Mouse (Mus musculus) midbrain, postnatal 0 days (tissue): Measurements from ENCODE around the gene Uncx. TPM values are rescaled to one million over a fixed set of nuclear protein-coding genes. Genes with fewer than 3 reads are reported as not detected.

Experiments used
- ATAC-seq: fragments of 200-750 bp; cut with Nextera tagmentation; 2 replicates; pipeline ENCODE4 v1.8.0; 2017; ENCODE audit warnings: moderate number of reproducible peaks, mild to moderate bottlenecking, moderate TSS enrichment, moderate library complexity; ENCODE audit not compliant: low FRiP score
- DNase-seq: peaks from one replicate; pipeline ENCODE4 v3.0.0-alpha.2; 2015; ENCODE audit warnings: low spot score
- H3K27ac ChIP-seq: fragments of 300-500 bp; sonication (generic); 2 replicates; pipeline ENCODE4 v1.5.1; 2014; ENCODE audit warnings: low read depth, mild to moderate bottlenecking, low read length, mixed read lengths
- H3K27me3 ChIP-seq: fragments of 300-500 bp; sonication (generic); 2 replicates; pipeline ENCODE4 v1.6.1; 2014; ENCODE audit warnings: low read length, control low read depth, mixed read lengths; ENCODE audit not compliant: insufficient read depth
- H3K36me3 ChIP-seq: fragments of 300-500 bp; sonication (generic); 2 replicates; pipeline ENCODE4 v1.6.1; 2014; ENCODE audit warnings: low read length, control low read depth, mixed read lengths; ENCODE audit not compliant: insufficient read depth
- H3K4me1 ChIP-seq: fragments of 300-500 bp; sonication (generic); 2 replicates; pipeline ENCODE4 v1.6.1; 2014; ENCODE audit warnings: mild to moderate bottlenecking, control low read depth, antibody characterized with exemption, low read length, mixed read lengths; ENCODE audit not compliant: insufficient read depth
- H3K4me2 ChIP-seq: fragments of 300-500 bp; sonication (generic); 2 replicates; pipeline ENCODE4 v1.6.1; 2014; ENCODE audit warnings: low read depth, mild to moderate bottlenecking, low read length, mixed read lengths; ENCODE audit not compliant: poor library complexity, severe bottlenecking
- H3K4me3 ChIP-seq: fragments of 300-500 bp; sonication (generic); 2 replicates; pipeline ENCODE4 v1.5.1; 2014; ENCODE audit warnings: low read depth, mild to moderate bottlenecking, low read length, moderate library complexity
- H3K9ac ChIP-seq: fragments of 300-500 bp; sonication (generic); replicated peaks from 2 replicates; pipeline ENCODE4 v1.6.1; 2014; ENCODE audit warnings: mild to moderate bottlenecking, low read length, moderate library complexity, mixed read lengths; ENCODE audit not compliant: poor library complexity, severe bottlenecking
- H3K9me3 ChIP-seq: fragments of 300-500 bp; sonication (generic); 2 replicates; pipeline ENCODE4 v1.6.1; 2016; ENCODE audit warnings: low read length, control low read depth
- CTCF ChIP-seq: IDR thresholded peaks from 2 replicates; pipeline ENCODE4 v1.5.1; 2016; ENCODE audit warnings: antibody characterized with exemption, mild to moderate bottlenecking
- whole genome bisulfite sequencing: fragments of 180-500 bp; shearing (Covaris S2); extraction: QIAGEN DNeasy Blood & Tissue Kit; methylation state at CpG from one replicate; pipeline ENCODE4 v1.1.7; 2014; 5-methylcytosine and 5-hydroxymethylcytosine counted together
- polyA plus RNA-seq: library from polyadenylated mRNA; unstranded; fragments of >200 nt; fragmentation: Nextera tagmentation; extraction: Ambion mirVana; gene quantifications from 2 replicates; pipeline ENCODE4 v1.2.1, GENCODE M21; 2015
- total RNA-seq: library from RNA; depleted of rRNA; stranded (reverse); fragments of >200 nt; gene quantifications from 2 replicates; pipeline ENCODE4 v1.2.3, GENCODE M21; 2014

The Uncx gene
- total and polyA plus RNA-seq, 2 experiments from 2014 or later = 20.0 to 24.3 TPM

DNA sequence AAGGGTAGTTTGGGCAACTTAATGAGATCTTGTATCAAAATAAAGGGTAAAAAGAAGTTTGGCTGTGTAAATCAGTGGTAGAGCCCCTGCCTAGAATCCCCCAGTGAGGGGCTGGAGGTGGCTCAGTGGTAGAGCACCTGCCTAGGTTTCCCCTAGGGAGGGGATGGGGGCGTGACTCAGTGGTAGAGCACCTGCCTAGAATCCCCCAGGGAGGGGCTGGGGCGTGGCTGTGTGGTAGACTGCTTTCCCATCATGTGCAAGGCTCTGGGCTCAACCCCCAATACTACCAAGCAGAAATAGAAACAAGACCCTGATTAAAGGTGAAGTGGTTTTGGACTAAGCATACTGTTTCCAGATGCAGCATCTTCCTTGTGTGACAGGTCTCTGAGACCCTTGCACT, 21.4 kb downstream of the Uncx start:
- H3K27me3 ChIP-seq = 0 out of 2 replicates have a peak, but pooled peaks cover 10% of the 10 kb centered on the region
- no peak overlapping the region for H3K4me3 ChIP-seq
- H3K36me3 ChIP-seq = no peaks in the 10 kb centered on the region
- H3K4me1 ChIP-seq = no peaks in the 10 kb centered on the region
- no peaks in the 10 kb centered on the region for H3K9me3 ChIP-seq
- no peak for TF ChIP-seq CTCF
- no peak overlapping the region for H3K4me2 ChIP-seq
- no peak overlapping the region for H3K27ac ChIP-seq
- no peak overlapping the region for H3K9ac ChIP-seq
- ATAC-seq = no peak
- no peak for DNase-seq
- WGBS = 66% methylated on average over 2 of the region's 2 CpGs

DNA sequence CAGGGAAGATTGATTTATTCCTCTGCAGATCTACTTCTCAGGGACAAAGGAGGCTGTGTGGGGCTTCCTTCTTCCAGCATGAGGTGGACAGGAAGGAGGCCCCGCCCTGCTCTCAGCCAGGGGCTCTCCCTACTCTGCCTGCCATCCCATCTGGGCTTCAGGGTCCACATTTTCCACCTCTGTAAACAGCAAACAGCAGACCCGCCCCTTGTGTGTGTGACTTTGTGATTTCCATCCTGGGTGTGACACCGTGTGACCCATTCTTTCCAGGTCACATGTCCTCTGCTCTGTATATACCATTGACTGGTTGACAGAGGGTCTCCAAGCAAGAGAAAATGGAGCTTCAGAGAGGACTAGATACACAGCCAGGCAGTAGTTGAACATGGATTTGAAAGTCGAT, 22.2 kb downstream of the Uncx start:
- no peak for TF ChIP-seq CTCF
- no peak overlapping the region for H3K4me3 ChIP-seq
- no peaks in the 10 kb centered on the region for H3K9me3 ChIP-seq
- no peak overlapping the region for H3K4me2 ChIP-seq
- no peaks in the 10 kb centered on the region for H3K4me1 ChIP-seq
- DNase-seq (no peak), ATAC-seq (no peak)
- 0 out of 2 replicates have a peak, but pooled peaks cover 10% of the 10 kb centered on the region for H3K27me3 ChIP-seq
- H3K9ac ChIP-seq = no peak overlapping the region
- H3K36me3 ChIP-seq = no peaks in the 10 kb centered on the region
- 72% methylated on average over 4 of the region's 4 CpGs for WGBS
- no peak overlapping the region for H3K27ac ChIP-seq

DNA sequence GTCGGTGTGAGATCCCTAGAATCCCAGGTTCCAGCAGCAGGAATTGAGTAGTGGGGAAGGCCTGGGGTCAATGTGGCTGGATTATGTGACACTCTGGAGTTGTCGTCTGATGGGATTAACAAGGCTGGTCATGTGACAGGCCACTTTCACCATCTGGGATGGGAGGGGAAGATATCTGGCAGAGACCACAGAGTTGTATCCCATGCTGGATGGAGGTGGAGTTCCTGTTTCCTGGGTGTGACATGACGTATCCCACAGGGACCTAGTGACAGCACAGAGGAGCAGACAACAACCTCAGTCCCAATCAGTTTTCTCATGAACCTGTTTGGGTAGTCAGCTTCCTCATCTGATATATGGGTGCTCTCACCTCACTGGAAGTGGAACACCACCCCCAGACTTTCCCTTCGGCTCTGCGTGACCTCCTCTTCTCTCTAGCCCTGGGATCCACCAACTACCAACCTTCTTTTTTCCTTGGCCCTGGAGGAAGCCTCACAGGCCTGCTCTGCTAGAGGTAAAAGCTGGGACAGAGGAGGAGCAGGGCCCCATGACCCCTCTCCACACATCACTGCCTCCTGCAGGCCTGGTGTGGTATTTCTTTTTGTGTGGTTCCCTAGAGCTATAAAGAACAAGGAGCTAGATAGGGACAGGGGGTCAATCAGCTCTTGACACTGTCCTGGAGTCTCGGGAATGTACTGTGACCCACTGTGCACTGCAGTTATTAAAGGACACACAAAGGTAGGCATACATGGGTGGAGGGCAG, 23.5 kb downstream of the Uncx start:
- H3K4me3 ChIP-seq = no peak overlapping the region
- DNase-seq = no peak
- H3K27me3 ChIP-seq = 0 out of 2 replicates have a peak, but pooled peaks cover 6% of the 10 kb centered on the region
- no peak overlapping the region for H3K4me2 ChIP-seq
- no peaks in the 10 kb centered on the region for H3K9me3 ChIP-seq
- no peak for ATAC-seq
- H3K4me1 ChIP-seq = no peaks in the 10 kb centered on the region
- TF ChIP-seq CTCF = no peak
- H3K36me3 ChIP-seq = no peaks in the 10 kb centered on the region
- no peak overlapping the region for H3K9ac ChIP-seq
- WGBS = 75% methylated on average over 6 of the region's 6 CpGs
- no peak overlapping the region for H3K27ac ChIP-seq

DNA sequence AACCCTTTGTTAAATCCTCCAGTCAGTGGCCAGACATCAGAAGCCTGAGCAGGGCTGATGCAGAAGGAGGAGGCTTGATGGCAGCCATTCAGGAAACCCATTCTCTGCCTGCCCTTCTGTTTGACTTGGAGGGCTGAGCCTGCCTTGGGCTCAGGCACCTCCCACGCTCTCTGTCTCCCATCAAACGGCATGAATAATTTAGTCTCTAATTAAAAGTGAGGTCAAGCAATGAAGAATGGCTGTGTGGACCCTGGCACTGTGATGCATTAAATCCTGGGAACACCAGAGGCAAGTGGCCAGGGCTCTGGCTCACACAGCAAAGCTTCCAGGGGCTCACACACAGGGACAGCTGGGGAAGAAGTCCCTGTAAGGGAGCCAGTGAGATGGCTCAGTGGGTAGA, 24.8 kb downstream of the Uncx start:
- H3K4me3 ChIP-seq = no peak overlapping the region
- ATAC-seq = no peak

DNA sequence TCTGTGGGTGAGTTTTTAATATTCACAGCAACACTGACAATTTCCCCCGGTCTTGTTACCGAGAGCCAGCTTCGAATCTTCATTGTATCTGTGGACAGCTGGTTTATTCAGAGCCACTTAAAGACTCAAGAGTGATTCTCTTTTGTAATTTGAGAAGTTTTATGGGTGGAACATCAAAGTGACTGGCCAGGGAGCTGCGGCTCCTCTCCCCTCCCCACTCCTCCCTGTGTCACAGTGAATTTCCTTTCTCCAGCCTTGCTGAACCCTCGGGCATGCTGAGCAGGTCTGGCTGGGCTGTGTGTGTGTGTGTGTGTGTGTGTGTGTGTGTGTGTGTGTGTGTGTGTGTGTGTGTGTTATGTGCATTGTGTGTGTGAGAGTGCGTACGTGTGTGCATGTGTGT, 29.2 kb downstream of the Uncx start:
- no peaks in the 10 kb centered on the region for H3K36me3 ChIP-seq
- no peak for TF ChIP-seq CTCF
- no peak overlapping the region for H3K27ac ChIP-seq
- H3K4me2 ChIP-seq = no peak overlapping the region
- H3K9me3 ChIP-seq = no peaks in the 10 kb centered on the region
- H3K9ac ChIP-seq = no peak overlapping the region
- WGBS = 21% methylated on average over 7 of the region's 7 CpGs
- ATAC-seq = no peak
- no peak for DNase-seq
- H3K4me3 ChIP-seq = no peak overlapping the region
- H3K27me3 ChIP-seq = no peaks in the 10 kb centered on the region
- no peaks in the 10 kb centered on the region for H3K4me1 ChIP-seq

More for the DNA sequence above, 24.8 kb downstream of the Uncx start:
- no peaks in the 10 kb centered on the region for H3K9me3 ChIP-seq
- no peaks in the 10 kb centered on the region for H3K4me1 ChIP-seq
- H3K9ac ChIP-seq = no peak overlapping the region
- H3K27ac ChIP-seq = no peak overlapping the region
- H3K27me3 ChIP-seq = 0 out of 2 replicates have a peak, but pooled peaks cover 5% of the 10 kb centered on the region
- peak; percentile 80 for DNase-seq
- WGBS = 35% methylated on average over 2 of the region's 2 CpGs
- no peak for TF ChIP-seq CTCF
- no peaks in the 10 kb centered on the region for H3K36me3 ChIP-seq
- no peak overlapping the region for H3K4me2 ChIP-seq

DNA sequence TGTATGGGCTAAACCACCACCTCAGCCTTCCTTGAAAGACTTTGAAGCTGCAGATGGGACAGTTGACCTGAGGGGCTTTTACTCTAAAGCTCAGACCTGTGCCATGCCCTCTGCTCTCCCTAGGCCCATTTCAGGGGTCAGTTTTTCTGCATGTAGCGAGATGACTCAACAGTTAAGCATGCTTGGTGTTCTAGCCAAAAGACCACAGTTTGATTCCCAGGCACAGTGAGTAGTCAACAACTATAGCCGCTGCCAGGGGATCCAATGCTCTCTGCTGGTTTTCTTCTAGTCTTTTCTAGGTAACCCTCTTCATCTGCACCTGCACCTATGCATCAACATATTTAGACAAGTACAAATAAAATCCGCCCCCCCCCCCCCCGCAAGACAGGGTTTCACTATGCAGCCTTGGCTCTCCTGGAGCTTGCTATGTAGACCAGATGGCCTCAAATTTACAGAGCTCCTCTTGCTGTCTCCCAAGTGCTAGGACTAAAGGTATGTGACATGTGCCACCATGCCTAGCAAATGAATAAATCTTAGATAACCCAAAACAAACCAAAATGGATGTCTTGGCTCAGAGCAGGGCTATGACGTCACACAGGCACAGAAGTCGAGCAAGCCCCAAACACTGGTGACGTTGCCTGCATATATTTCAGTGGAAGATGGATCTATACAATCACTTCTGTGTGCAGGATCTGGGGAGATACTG, 30.5 kb downstream of the Uncx start:
- 83% methylated on average over 7 of the region's 7 CpGs for WGBS
- Histone ChIP-seq H3K9me3 (no peaks in the 10 kb centered on the region), H3K9ac (no peak overlapping the region), H3K27ac (no peak overlapping the region), H3K4me2 (no peak overlapping the region), H3K4me3 (no peak overlapping the region), H3K27me3 (no peaks in the 10 kb centered on the region), H3K4me1 (no peaks in the 10 kb centered on the region), H3K36me3 (no peaks in the 10 kb centered on the region)
- DNase-seq (no peak), ATAC-seq (no peak)
- TF ChIP-seq CTCF = no peak
